Mouse (Mus musculus): Measurements from ENCODE around the gene Mlst8.

DNA sequence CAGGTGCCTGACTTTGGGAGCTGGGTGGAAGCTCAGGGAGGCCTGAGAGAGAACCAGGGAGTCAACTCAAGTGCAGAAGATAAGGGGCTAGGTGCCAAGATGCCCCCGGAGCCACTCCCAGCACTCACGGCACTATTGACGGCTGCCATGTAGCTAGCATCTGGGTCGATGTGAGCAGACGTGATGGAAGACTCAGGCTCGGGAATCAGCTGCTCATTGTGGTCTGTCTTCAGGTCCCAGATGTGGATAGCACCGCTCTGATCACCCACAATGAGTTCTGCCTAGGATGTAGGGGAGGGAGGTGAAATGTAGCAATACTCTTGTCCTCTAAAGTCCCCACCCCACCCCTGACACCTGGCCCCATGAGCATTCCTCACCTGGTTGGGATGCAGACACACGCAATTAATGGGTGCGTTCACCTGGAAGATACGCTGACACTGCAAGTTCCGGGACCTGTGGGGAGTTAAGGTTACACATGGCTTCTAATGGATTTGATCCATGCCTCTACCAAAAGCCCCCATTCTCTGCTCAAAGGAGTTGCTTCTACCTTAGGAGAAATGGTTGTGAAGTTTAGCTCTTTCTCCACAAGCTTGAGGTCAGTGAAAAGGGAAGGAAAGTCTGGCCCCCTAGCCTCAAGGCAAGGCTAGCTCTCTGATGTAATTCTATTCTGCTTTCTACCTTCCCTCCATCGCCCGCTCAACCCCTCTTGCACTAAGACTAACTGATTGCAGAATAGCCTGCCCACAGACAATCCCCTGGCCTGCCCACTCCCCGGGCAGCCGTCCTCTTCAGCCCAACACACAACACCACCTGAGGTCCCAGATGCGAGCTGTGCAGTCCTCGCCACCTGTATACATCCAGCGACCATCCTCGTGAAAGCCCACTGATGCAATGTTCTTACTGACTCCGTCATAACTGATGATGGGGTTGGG, 1.6 kb downstream of the Mlst8 start:
- TF ChIP-seq POLR2A (IDR thresholded peaks at IDR 0.05; ENCODE audit: low read depth, low read length), result no peak
- no peak for TF ChIP-seq CTCF (IDR thresholded peaks at IDR 0.05; ENCODE audit: borderline replicate concordance, insufficient read depth, low read length)

Measured in embryonic fibroblast, embryonic 13.5 days (primary cell).